Mouse (Mus musculus): ENCODE measurements at regions not wholly inside any gene's neighbourhood (a gene's known extent, or its start where the extent isn't known, plus 50 kb on each side); places are given as distances from the start of the nearest gene placed in this dataset.
A peak's percentile ranks its signal among the peaks of the same experiment; 100 is the strongest.

GRCm38 (mm10) chrX:107577501-107577900, 90.3 kb upstream of the Tbx22 start:
- peak in 1 of 2 experiments; percentile 0 for DNase-seq
